Mouse (Mus musculus): Measurements from ENCODE around the gene Kirrel. TPM values are rescaled to one million over a fixed set of nuclear protein-coding genes. Genes with fewer than 3 reads are reported as not detected.

The Kirrel gene
- polyA plus RNA-seq, 1 experiment = 20.7 TPM

DNA sequence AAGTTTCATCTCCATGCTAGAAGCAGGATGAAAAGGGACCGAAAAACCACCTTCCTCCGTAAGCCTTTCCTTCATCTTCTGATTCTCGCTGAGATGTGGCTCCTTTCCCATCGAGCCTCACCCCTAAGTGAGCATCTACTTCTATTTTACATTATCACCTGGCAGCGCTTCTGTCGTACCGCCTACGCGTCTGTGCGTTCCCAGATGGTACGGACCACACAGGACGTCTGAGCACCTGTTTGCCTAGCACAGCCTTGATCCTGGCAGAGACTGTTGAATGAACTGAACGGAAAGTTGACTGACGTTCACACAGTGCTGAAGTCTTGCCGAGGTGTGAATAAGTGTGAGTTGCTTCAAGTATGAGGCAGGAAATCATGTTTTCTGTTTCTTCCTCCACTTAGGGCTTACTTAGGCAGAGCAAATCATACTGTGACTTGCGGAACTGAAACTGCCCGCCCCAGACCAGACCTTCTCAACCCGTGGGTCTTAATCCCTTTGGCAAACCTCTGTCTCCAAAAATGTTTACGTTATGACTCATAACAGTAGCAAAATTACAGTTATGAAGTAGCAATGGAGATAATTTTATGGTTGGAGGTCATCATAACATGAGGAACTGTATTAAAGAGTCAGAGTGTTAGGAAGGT is 39.8 kb upstream of the Kirrel start:
- no peaks in the 10 kb centered on the region for H3K79me2 ChIP-seq (ENCODE audit: control insufficient read depth, insufficient read depth)
- no peak overlapping the region for H3K4me3 ChIP-seq
- H3K4me2 ChIP-seq (ENCODE audit: low read depth) = peak overlapping the region; percentile 9
- TF ChIP-seq POLR2A (IDR thresholded peaks at IDR 0.05; ENCODE audit: insufficient read length, low read depth) (no peak), MYOG (IDR thresholded peaks at IDR 0.05; ENCODE audit: control insufficient read depth in 1 of 3, insufficient read depth in 1 of 3, insufficient read length in 2 of 3, low read depth in 2 of 3) (no peak), CEBPB (IDR thresholded peaks at IDR 0.05; ENCODE audit: insufficient read depth, poor library complexity, severe bottlenecking) (no peak), POLR2AphosphoS2 (IDR thresholded peaks at IDR 0.05; ENCODE audit: insufficient read length, low read depth) (no peak), E2F4 (IDR thresholded peaks at IDR 0.05; ENCODE audit: insufficient read depth) (no peak), USF1 (IDR thresholded peaks at IDR 0.05; ENCODE audit: low read depth) (no peak), TCF12 (IDR thresholded peaks at IDR 0.05; ENCODE audit: insufficient read depth, poor library complexity, severe bottlenecking) (no peak), TCF3 (IDR thresholded peaks at IDR 0.05; ENCODE audit: insufficient read length, low read depth) (no peak), REST (IDR thresholded peaks at IDR 0.05; ENCODE audit: insufficient read depth, insufficient read length) (no peak), MAX (IDR thresholded peaks at IDR 0.05; ENCODE audit: low read depth) (no peak), SRF (IDR thresholded peaks at IDR 0.05; ENCODE audit: control insufficient read depth, insufficient read length, low read depth) (no peak), MYOD1 (IDR thresholded peaks at IDR 0.05; ENCODE audit: control insufficient read depth in 1 of 3, insufficient read length in 2 of 3, low read depth in 2 of 3) (no peak)
- H3K36me3 ChIP-seq (ENCODE audit: control insufficient read depth, insufficient read depth) = no peaks in the 10 kb centered on the region
- H3ac ChIP-seq (ENCODE audit: control insufficient read depth, insufficient read length) = no peak overlapping the region
- H3K27me3 ChIP-seq (ENCODE audit: control insufficient read depth, insufficient read depth, insufficient read length) = no peaks in the 10 kb centered on the region

DNA sequence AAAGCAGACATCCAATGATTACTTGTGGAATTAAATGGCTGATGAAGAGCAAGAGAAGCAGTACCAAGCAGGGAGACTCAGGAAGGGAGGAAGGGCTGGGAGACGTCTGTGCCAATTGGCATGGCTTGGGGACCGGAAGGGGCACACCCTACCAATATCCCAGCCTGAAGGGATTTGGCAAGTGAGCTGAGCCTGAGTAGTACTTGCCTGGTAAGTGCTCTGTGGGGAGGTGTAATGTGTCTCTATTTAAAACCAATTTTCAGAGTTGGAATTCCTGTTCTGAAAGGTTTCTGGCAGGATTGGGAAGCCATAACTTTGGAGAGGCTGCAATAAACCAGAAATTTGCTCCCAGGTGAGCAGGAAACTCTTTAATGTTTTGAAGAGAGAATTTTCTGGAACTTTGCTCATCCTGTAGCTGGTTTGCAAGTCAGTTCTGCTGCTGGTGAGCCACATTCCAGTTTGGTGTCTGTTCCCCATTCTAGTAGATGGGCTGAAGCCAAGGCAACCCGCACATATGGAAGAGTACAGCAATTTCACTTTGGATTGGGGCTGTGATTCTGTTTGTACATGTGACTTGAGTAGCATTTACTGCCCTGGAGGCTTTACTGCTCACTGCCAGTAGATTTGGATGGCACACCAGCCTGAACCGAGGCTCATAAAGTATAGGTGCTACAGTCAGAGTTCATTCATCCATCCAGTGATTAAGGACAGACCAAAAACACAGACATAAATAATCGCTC is 32.0 kb upstream of the Kirrel start:
- H3K36me3 ChIP-seq (ENCODE audit: control insufficient read depth, insufficient read depth) = no peaks in the 10 kb centered on the region
- H3K27me3 ChIP-seq (ENCODE audit: control insufficient read depth, insufficient read depth, insufficient read length) = no peaks in the 10 kb centered on the region

DNA sequence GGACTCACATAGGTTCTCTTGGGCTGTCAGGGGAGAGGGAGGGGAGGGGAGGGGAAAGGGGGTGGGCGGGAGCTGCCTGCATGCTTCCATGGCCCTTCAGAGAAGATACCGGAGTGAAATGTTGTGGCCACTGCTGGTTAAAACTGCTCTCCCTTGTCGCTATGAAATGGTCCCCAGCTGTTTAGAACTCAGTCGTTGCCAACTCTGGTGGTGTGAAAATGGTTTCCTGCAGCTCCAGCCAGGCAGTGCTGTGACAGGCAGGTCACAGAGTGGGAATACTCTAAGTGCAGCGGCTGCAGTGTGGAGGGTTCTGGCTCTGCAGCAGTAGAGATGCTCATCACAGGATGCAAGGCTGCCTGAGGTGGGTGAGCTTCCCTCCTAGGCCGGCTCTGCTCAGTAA is 22.1 kb upstream of the Kirrel start:
- no peak for TF ChIP-seq CEBPB (IDR thresholded peaks at IDR 0.05; ENCODE audit: insufficient read depth, poor library complexity, severe bottlenecking)
- TF ChIP-seq MYOG (IDR thresholded peaks at IDR 0.05; ENCODE audit: control insufficient read depth in 1 of 3, insufficient read depth in 1 of 3, insufficient read length in 2 of 3, low read depth in 2 of 3) = no peak
- no peak for TF ChIP-seq MAX (IDR thresholded peaks at IDR 0.05; ENCODE audit: low read depth)
- TF ChIP-seq REST (IDR thresholded peaks at IDR 0.05; ENCODE audit: insufficient read depth, insufficient read length) = no peak
- no peak for TF ChIP-seq TCF3 (IDR thresholded peaks at IDR 0.05; ENCODE audit: insufficient read length, low read depth)
- TF ChIP-seq E2F4 (IDR thresholded peaks at IDR 0.05; ENCODE audit: insufficient read depth) = no peak
- no peak for TF ChIP-seq USF1 (IDR thresholded peaks at IDR 0.05; ENCODE audit: low read depth)
- no peak for TF ChIP-seq POLR2AphosphoS2 (IDR thresholded peaks at IDR 0.05; ENCODE audit: insufficient read length, low read depth)
- TF ChIP-seq TCF12 (IDR thresholded peaks at IDR 0.05; ENCODE audit: insufficient read depth, poor library complexity, severe bottlenecking) = no peak
- TF ChIP-seq POLR2A (IDR thresholded peaks at IDR 0.05; ENCODE audit: insufficient read length, low read depth) = no peak
- TF ChIP-seq MYOD1 (IDR thresholded peaks at IDR 0.05; ENCODE audit: control insufficient read depth in 1 of 3, insufficient read length in 2 of 3, low read depth in 2 of 3) = no peak
- no peak for TF ChIP-seq SRF (IDR thresholded peaks at IDR 0.05; ENCODE audit: control insufficient read depth, insufficient read length, low read depth)
- Histone ChIP-seq H3K79me2 (ENCODE audit: control insufficient read depth, insufficient read depth) (no peaks in the 10 kb centered on the region), H3K27me3 (ENCODE audit: control insufficient read depth, insufficient read depth, insufficient read length) (no peaks in the 10 kb centered on the region), H3K36me3 (ENCODE audit: control insufficient read depth, insufficient read depth) (no peaks in the 10 kb centered on the region), H3K4me3 (no peak overlapping the region), H3ac (ENCODE audit: control insufficient read depth, insufficient read length) (no peak overlapping the region), H3K4me2 (ENCODE audit: low read depth) (no peak overlapping the region)

More for the DNA sequence above, 32.0 kb upstream of the Kirrel start:
- no peaks in the 10 kb centered on the region for H3K79me2 ChIP-seq (ENCODE audit: control insufficient read depth, insufficient read depth)
- no peak overlapping the region for H3ac ChIP-seq (ENCODE audit: control insufficient read depth, insufficient read length)
- no peak overlapping the region for H3K4me3 ChIP-seq
- no peak for TF ChIP-seq POLR2AphosphoS2 (IDR thresholded peaks at IDR 0.05; ENCODE audit: insufficient read length, low read depth)
- no peak for TF ChIP-seq TCF12 (IDR thresholded peaks at IDR 0.05; ENCODE audit: insufficient read depth, poor library complexity, severe bottlenecking)
- H3K4me2 ChIP-seq (ENCODE audit: low read depth) = no peak overlapping the region

DNA sequence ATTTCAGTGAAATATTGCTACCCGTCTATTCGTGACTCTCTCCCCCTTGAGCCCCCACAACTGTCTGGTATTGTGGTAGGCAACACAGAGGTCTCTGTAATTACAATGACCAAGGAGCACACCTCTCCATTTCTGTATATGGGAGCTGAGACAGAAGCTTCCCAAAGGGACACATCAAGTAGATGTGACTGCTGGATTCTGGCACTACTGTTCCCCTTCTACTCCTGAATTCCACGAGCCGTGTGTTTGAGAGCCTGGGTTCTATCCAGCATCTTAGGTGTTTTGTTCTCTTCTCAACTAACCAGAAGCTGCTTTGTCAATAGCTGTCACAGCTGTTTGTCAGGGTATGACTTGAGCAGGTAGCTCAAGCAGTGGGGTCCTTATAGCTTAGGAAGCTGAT is 20.5 kb upstream of the Kirrel start:
- no peaks in the 10 kb centered on the region for H3K27me3 ChIP-seq (ENCODE audit: control insufficient read depth, insufficient read depth, insufficient read length)
- H3K4me3 ChIP-seq = no peak overlapping the region
- TF ChIP-seq POLR2AphosphoS2 (IDR thresholded peaks at IDR 0.05; ENCODE audit: insufficient read length, low read depth) (no peak), MYOG (IDR thresholded peaks at IDR 0.05; ENCODE audit: control insufficient read depth in 1 of 3, insufficient read depth in 1 of 3, insufficient read length in 2 of 3, low read depth in 2 of 3) (no peak), CEBPB (IDR thresholded peaks at IDR 0.05; ENCODE audit: insufficient read depth, poor library complexity, severe bottlenecking) (no peak), MYOD1 (IDR thresholded peaks at IDR 0.05; ENCODE audit: control insufficient read depth in 1 of 3, insufficient read length in 2 of 3, low read depth in 2 of 3) (no peak), TCF12 (IDR thresholded peaks at IDR 0.05; ENCODE audit: insufficient read depth, poor library complexity, severe bottlenecking) (no peak), REST (IDR thresholded peaks at IDR 0.05; ENCODE audit: insufficient read depth, insufficient read length) (no peak), SRF (IDR thresholded peaks at IDR 0.05; ENCODE audit: control insufficient read depth, insufficient read length, low read depth) (no peak), MAX (IDR thresholded peaks at IDR 0.05; ENCODE audit: low read depth) (no peak), POLR2A (IDR thresholded peaks at IDR 0.05; ENCODE audit: insufficient read length, low read depth) (no peak), USF1 (IDR thresholded peaks at IDR 0.05; ENCODE audit: low read depth) (no peak), E2F4 (IDR thresholded peaks at IDR 0.05; ENCODE audit: insufficient read depth) (no peak)
- H3ac ChIP-seq (ENCODE audit: control insufficient read depth, insufficient read length) = no peak overlapping the region
- H3K4me2 ChIP-seq (ENCODE audit: low read depth) = no peak overlapping the region
- no peaks in the 10 kb centered on the region for H3K36me3 ChIP-seq (ENCODE audit: control insufficient read depth, insufficient read depth)
- no peaks in the 10 kb centered on the region for H3K79me2 ChIP-seq (ENCODE audit: control insufficient read depth, insufficient read depth)

Data from myocyte (in vitro differentiated cells).